Mouse (Mus musculus) erythroblast, embryonic 14.5 days (primary cell): ENCODE results near the gene Mybpc2.

Experiments used
- GATA1 ChIP-seq: IDR thresholded peaks from 2 replicates; pipeline ENCODE4 v1.6.1; 2012; ENCODE audit warnings: low read length, inconsistent platforms, mixed read lengths
- TAL1 ChIP-seq: IDR thresholded peaks from 3 replicates; pipeline ENCODE4 v1.6.1; 2012; ENCODE audit warnings: low read length, inconsistent platforms, mixed read lengths

DNA sequence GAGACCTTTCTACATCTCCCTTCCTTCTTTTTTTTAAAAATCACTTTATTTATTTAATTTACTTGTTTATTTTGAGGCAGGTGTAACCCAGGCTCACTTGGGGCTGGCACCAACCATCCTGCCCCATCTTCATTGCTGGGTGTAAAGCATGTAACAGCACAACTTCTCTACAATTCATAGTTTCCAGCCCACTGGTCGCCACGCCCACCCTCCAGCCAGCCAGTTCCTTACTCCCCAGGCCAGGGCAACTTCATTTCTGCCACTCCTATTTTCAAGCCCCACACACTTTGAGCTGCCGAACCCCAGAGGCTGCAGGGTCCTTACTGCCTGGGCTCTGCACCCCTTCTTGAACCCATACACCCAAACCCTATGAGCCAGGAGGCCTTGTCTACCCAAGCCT, 3.5 kb downstream of the Mybpc2 start:
- TF ChIP-seq GATA1 (no peak), TAL1 (no peak)
